Mouse (Mus musculus) cortical plate, adult 2 months (tissue): Measurements from ENCODE around the gene A930018P22Rik.

Experiments used
- CTCF ChIP-seq: fragments of 200-500 bp; IDR thresholded peaks from 2 replicates; pipeline ENCODE4 v1.5.1; 2011; ENCODE audit warnings: mild to moderate bottlenecking, control low read depth, low read length; ENCODE audit not compliant: insufficient read depth; ENCODE audit errors: extremely low read depth
- POLR2A ChIP-seq: fragments of 200-500 bp; IDR thresholded peaks from 2 replicates; pipeline ENCODE4 v1.6.1; 2011; ENCODE audit warnings: mild to moderate bottlenecking, low read length, control low read depth; ENCODE audit not compliant: insufficient read depth; ENCODE audit errors: extremely low read depth

DNA sequence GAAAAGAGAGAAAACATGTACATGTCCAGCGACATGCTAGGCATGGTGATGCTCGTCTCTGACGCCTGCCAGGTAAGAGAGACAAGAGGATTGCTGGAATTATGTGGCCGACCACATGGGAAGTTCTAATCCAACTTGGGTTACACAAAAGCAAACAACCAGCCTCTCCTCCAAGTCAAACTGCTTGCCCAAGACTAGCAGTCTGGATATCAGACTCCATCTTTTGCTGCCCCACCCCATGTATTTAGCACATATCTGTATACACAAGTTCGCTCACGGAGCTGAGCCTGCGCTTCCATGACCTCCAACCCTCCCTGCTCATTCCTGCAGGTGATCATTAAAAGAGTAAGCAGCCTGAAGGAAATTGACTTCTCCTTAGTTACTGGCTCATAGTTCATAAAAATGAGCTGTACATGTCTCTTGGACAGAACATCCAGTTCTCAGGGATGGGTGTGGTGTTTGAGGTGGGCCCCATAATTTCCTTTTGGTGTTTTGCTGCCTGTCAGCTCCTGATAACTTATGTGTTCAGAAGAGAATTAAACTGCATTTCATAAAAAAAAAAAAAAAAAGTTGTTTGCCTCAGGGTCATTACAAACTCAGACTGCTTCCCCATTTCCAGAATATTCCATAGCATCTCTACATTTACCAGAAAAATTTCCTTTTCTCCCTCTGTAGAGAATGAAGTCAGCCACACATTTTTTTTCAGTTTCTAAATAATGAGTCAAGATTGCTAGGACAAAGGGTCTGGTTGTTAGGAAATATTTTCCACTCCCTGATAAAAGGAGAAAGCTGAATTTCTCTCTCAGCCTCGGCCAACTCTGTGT is 676 bp upstream of the A930018P22Rik start:
- TF ChIP-seq CTCF (no peak), POLR2A (no peak)
